Mouse (Mus musculus) midbrain, embryonic 12.5 days (tissue): ENCODE data around the gene Plekhb2. TPM values are rescaled to one million over a fixed set of nuclear protein-coding genes. Genes with fewer than 3 reads are reported as not detected.
A peak's percentile ranks its signal among the peaks of the same experiment; 100 is the strongest.

Experiments used
- ATAC-seq: fragments of 200-750 bp; cut with Nextera tagmentation; 2 replicates; pipeline ENCODE4 v1.8.0; 2017; ENCODE audit warnings: low read depth, moderate TSS enrichment, moderate library complexity; ENCODE audit not compliant: low FRiP score
- H3K27ac ChIP-seq: fragments of 300-500 bp; sonication (generic); replicated peaks from 2 replicates; pipeline ENCODE4 v1.5.1; 2016; ENCODE audit warnings: mild to moderate bottlenecking
- H3K27me3 ChIP-seq: fragments of 300-500 bp; sonication (generic); 2 replicates; pipeline ENCODE4 v1.6.1; 2016; ENCODE audit warnings: mild to moderate bottlenecking
- H3K36me3 ChIP-seq: fragments of 300-500 bp; sonication (generic); 2 replicates; pipeline ENCODE4 v1.6.1; 2016
- H3K4me1 ChIP-seq: fragments of 300-500 bp; sonication (generic); 2 replicates; pipeline ENCODE4 v1.6.1; 2016
- H3K4me2 ChIP-seq: fragments of 300-500 bp; sonication (generic); replicated peaks from 2 replicates; pipeline ENCODE4 v1.6.1; 2016; ENCODE audit warnings: mild to moderate bottlenecking, moderate library complexity
- H3K4me3 ChIP-seq: fragments of 300-500 bp; sonication (generic); 2 replicates; pipeline ENCODE4 v1.5.1; 2016; ENCODE audit warnings: mild to moderate bottlenecking
- H3K9ac ChIP-seq: fragments of 300-500 bp; sonication (generic); replicated peaks from 2 replicates; pipeline ENCODE4 v1.6.1; 2016; ENCODE audit warnings: mild to moderate bottlenecking, moderate library complexity
- H3K9me3 ChIP-seq: fragments of 300-500 bp; sonication (generic); 2 replicates; pipeline ENCODE4 v1.6.1; 2016; ENCODE audit warnings: mild to moderate bottlenecking
- WGBS: fragments of 180-500 bp; shearing (Covaris S2); methylation state at CpG from one replicate; pipeline ENCODE4 v1.1.7; 2016; 5-methylcytosine and 5-hydroxymethylcytosine counted together
- polyA plus RNA-seq: library from polyadenylated mRNA; unstranded; fragments of >200 nt; fragmentation: Nextera tagmentation; extraction: Ambion mirVana; gene quantifications from 2 replicates; pipeline ENCODE4 v1.2.1, GENCODE M21; 2016

Gene Plekhb2
- polyA plus RNA-seq, 1 experiment from 2014 or later = 47.9 TPM

DNA sequence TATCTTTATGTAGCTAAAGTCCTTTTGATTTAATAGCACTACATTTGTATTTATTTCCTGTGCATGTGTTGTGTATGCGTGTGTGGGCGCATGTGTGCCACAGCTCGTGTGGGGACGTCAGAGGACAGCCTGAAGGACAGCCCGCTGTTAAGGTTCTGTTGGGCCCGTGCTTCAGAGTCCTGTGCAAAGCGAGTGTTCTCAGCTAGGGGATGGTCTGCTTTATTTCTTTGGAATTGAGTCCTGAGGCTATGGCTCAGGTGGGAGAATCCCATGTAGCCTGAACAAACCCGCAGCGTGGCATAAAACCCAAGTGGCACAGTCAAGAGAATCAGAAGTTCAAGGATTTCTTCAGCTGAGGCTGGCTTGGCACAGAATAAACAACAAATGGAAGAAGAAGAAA lies 21.4 kb downstream of the Plekhb2 start:
- ATAC-seq = no peak
- WGBS = 96% methylated on average over 9 of the region's 9 CpGs
- peaks cover 53% of the 10 kb centered on the region for H3K36me3 ChIP-seq

GRCm38 (mm10) chr1:34873551-34873950 lies 23.8 kb downstream of the Plekhb2 start:
- no peak overlapping the region for H3K4me3 ChIP-seq
- H3K4me2 ChIP-seq = no peak overlapping the region
- H3K9me3 ChIP-seq = no peaks in the 10 kb centered on the region
- no peak for ATAC-seq
- 97% methylated on average over 5 of the region's 5 CpGs for WGBS
- H3K36me3 ChIP-seq = peaks cover 57% of the 10 kb centered on the region
- H3K27me3 ChIP-seq = no peaks in the 10 kb centered on the region
- no peak overlapping the region for H3K9ac ChIP-seq
- H3K4me1 ChIP-seq = no peaks in the 10 kb centered on the region
- no peak overlapping the region for H3K27ac ChIP-seq

More for the DNA sequence above, 21.4 kb downstream of the Plekhb2 start:
- Histone ChIP-seq H3K9ac (no peak overlapping the region), H3K4me3 (no peak overlapping the region), H3K9me3 (no peaks in the 10 kb centered on the region), H3K4me2 (no peak overlapping the region), H3K27me3 (no peaks in the 10 kb centered on the region), H3K27ac (no peak overlapping the region), H3K4me1 (no peaks in the 10 kb centered on the region)

- ATAC-seq = no peak
- 0 out of 2 replicates have a peak, but pooled peaks cover 6% of the 10 kb centered on the region for H3K9me3 ChIP-seq
- no peaks in the 10 kb centered on the region for H3K27me3 ChIP-seq
- no peak overlapping the region for H3K9ac ChIP-seq
- H3K4me3 ChIP-seq = no peak overlapping the region
- no peaks in the 10 kb centered on the region for H3K4me1 ChIP-seq
- WGBS = 88% methylated on average over 6 of the region's 6 CpGs
- peaks cover 23% of the 10 kb centered on the region for H3K36me3 ChIP-seq
- H3K27ac ChIP-seq = no peak overlapping the region
- H3K4me2 ChIP-seq = no peak overlapping the region
Measured at GRCm38 (mm10) chr1:34879611-34880010, 29.8 kb downstream of the Plekhb2 start.

DNA sequence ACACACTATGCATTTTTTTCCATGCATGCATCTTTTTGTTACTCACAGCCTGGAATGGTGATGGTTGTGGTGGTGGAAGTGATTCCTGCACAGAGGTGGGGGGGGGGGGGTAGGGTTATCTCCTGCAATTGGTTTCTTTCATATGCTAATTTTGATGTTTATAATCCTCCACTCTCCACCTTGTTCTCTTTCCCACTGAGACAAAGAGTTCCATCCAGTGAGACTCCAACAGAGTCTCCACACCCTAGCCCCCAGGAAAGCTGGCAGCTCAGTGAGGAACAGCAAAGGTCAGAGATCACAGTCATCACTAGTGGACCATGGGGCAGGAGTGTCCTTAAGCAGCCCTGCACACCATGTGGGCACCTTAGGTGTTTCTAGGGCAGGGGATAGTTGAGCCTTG lies 34.0 kb downstream of the Plekhb2 start:
- Histone ChIP-seq H3K27ac (no peak overlapping the region), H3K9me3 (0 out of 2 replicates have a peak, but pooled peaks cover 6% of the 10 kb centered on the region), H3K36me3 (no peaks in the 10 kb centered on the region), H3K4me3 (no peak overlapping the region), H3K9ac (no peak overlapping the region), H3K27me3 (no peaks in the 10 kb centered on the region), H3K4me2 (no peak overlapping the region), H3K4me1 (no peaks in the 10 kb centered on the region)
- ATAC-seq = no peak

DNA sequence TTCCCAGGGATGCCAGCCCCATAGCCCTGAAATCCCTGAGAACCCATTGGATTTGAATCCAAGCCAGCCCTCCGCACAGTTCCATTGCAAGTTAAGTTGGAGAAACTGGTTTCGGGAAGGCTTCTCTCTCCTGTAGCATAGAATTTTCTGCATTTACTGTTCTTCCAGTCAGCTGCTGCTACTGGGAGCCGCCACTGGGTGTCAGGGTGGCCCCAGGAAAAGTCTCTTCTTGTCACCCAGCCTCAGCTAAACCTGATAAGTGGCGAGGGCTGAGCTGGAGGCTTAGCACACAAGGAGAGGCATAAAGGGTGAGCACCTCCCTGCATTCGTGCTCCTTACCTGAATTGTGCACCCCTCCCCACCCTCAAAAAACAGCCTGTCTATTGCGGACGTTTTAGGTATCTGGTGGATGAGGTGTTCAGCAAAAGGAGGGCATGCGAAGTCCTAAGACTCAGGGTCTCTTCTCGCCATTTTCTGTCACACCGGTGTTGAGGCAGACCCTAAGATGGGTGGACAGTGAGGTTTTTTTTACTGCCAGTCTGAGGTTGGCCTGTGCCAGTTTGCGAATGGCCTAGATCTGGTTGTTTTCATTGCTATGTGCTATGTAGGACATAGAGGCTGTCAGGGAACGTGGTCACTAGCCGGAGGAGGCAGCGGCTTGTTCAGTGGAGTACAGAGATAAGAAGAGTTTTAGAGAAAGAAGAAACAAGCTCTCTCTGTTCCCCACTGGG lies 41.9 kb downstream of the Plekhb2 start:
- Histone ChIP-seq H3K4me3 (no peak overlapping the region), H3K4me2 (no peak overlapping the region), H3K9me3 (no peaks in the 10 kb centered on the region), H3K4me1 (no peaks in the 10 kb centered on the region), H3K9ac (no peak overlapping the region), H3K27ac (no peak overlapping the region), H3K27me3 (no peaks in the 10 kb centered on the region), H3K36me3 (no peaks in the 10 kb centered on the region)
- 60% methylated on average over 14 of the region's 14 CpGs for WGBS
- 0 out of 2 replicates have a peak, but pooled peaks have one; percentile 49 for ATAC-seq

- Histone ChIP-seq H3K36me3 (no peaks in the 10 kb centered on the region), H3K9ac (no peak overlapping the region), H3K27ac (no peak overlapping the region), H3K4me3 (no peak overlapping the region), H3K4me2 (no peak overlapping the region), H3K9me3 (no peaks in the 10 kb centered on the region), H3K4me1 (no peaks in the 10 kb centered on the region), H3K27me3 (no peaks in the 10 kb centered on the region)
- 84% methylated on average over 3 of the region's 3 CpGs for whole genome bisulfite sequencing
- ATAC-seq = no peak
Measured at GRCm38 (mm10) chr1:34892466-34892865, 42.7 kb downstream of the Plekhb2 start.

DNA sequence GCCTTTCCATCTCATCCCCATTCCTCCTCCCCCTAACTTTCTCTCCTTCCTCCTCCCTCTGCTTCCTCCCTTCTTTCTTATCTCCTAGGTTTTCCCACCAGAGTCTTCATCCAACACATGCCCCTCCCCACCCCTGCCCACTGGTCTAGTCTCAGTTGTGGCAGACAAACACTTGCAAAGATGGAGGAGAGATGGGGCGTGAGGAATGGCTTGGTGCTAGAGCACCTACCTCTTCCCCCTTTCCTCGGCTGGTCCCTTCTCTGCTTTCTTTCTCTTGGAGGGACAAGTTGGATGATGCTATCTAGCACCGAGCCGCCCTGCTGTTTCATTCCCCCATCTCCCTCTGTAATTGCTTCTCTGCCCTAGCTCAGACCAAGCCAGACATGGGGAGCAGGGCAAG lies 43.6 kb downstream of the Plekhb2 start:
- H3K36me3 ChIP-seq = no peaks in the 10 kb centered on the region
- no peak overlapping the region for H3K9ac ChIP-seq
- no peaks in the 10 kb centered on the region for H3K27me3 ChIP-seq
- WGBS = 89% methylated on average over 4 of the region's 4 CpGs
- no peaks in the 10 kb centered on the region for H3K9me3 ChIP-seq
- no peaks in the 10 kb centered on the region for H3K4me1 ChIP-seq
- no peak overlapping the region for H3K4me3 ChIP-seq
- no peak overlapping the region for H3K4me2 ChIP-seq
- ATAC-seq = no peak
- no peak overlapping the region for H3K27ac ChIP-seq

- Histone ChIP-seq H3K36me3 (no peaks in the 10 kb centered on the region), H3K9ac (no peak overlapping the region), H3K4me3 (no peak overlapping the region), H3K27me3 (no peaks in the 10 kb centered on the region), H3K4me2 (no peak overlapping the region), H3K27ac (no peak overlapping the region), H3K4me1 (no peaks in the 10 kb centered on the region), H3K9me3 (no peaks in the 10 kb centered on the region)
- 74% methylated on average over 6 of the region's 6 CpGs for WGBS
- ATAC-seq = no peak
Measured at GRCm38 (mm10) chr1:34893831-34894230, 44.1 kb downstream of the Plekhb2 start.

DNA sequence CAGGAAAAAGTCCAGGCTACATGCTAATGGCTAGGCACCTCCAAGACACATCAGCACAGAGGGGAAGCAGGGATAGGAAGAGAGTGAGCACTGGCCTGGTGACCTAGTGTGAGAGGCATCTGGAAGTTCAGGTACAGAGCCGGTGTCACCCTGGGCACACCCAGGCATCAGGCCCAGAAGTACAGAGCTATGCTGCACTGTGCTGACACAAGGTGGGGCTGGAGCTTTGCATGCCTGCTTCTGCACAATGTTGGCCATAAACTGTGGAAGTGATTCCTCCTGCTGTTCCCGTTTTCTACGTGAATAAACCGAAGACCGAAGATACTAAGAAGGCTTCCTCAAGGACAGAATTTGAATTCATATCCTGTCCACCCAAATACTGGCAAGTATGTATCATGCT lies 46.3 kb downstream of the Plekhb2 start:
- Histone ChIP-seq H3K9me3 (no peaks in the 10 kb centered on the region), H3K4me1 (no peaks in the 10 kb centered on the region), H3K4me2 (no peak overlapping the region), H3K36me3 (no peaks in the 10 kb centered on the region), H3K27me3 (no peaks in the 10 kb centered on the region), H3K9ac (no peak overlapping the region), H3K27ac (no peak overlapping the region), H3K4me3 (no peak overlapping the region)
- WGBS = 93% methylated on average over 5 of the region's 5 CpGs
- no peak for ATAC-seq

- no peak overlapping the region for H3K27ac ChIP-seq
- H3K27me3 ChIP-seq = no peaks in the 10 kb centered on the region
- no peak overlapping the region for H3K4me3 ChIP-seq
- WGBS = 64% methylated on average over 4 of the region's 4 CpGs
- H3K9ac ChIP-seq = no peak overlapping the region
- H3K9me3 ChIP-seq = no peaks in the 10 kb centered on the region
- no peaks in the 10 kb centered on the region for H3K4me1 ChIP-seq
- no peaks in the 10 kb centered on the region for H3K36me3 ChIP-seq
- no peak overlapping the region for H3K4me2 ChIP-seq
- no peak; the same call in 1 of the 2 replicates for ATAC-seq
Measured at GRCm38 (mm10) chr1:34896898-34897297, 47.1 kb downstream of the Plekhb2 start.

- no peak overlapping the region for H3K9ac ChIP-seq
- no peak overlapping the region for H3K4me2 ChIP-seq
- no peak overlapping the region for H3K4me3 ChIP-seq
- ATAC-seq = no peak
- 93% methylated on average over 15 of the region's 15 CpGs for WGBS
- H3K27ac ChIP-seq = no peak overlapping the region
- no peaks in the 10 kb centered on the region for H3K27me3 ChIP-seq
- no peaks in the 10 kb centered on the region for H3K4me1 ChIP-seq
- H3K36me3 ChIP-seq = no peaks in the 10 kb centered on the region; the same call in 1 of the 2 replicates
- H3K9me3 ChIP-seq = peaks cover 21% of the 10 kb centered on the region; the same call in 1 of the 2 replicates
Measured at GRCm38 (mm10) chr1:34928656-34929055, 78.9 kb downstream of the Plekhb2 start.
